Mouse (Mus musculus) intestine, embryonic 14.5 days (tissue): ENCODE results near the gene Jazf1. TPM values are rescaled to one million over a fixed set of nuclear protein-coding genes. Genes with fewer than 3 reads are reported as not detected.

Source experiments
- polyA plus RNA-seq: library from polyadenylated mRNA; unstranded; fragments of >200 nt; fragmentation: Nextera tagmentation; extraction: Ambion mirVana; gene quantifications from 2 replicates; pipeline ENCODE4 v1.2.1, GENCODE M21; 2014

Gene Jazf1
- polyA plus RNA-seq, 1 experiment from 2014 or later = 6.9 TPM

Other genes starting within 250 kb of the Jazf1 start
- 5.3 and 6.5 TPM in 2 replicates for gene Creb5, start 218.6 kb upstream of the Jazf1 start, polyA plus RNA-seq